Mouse (Mus musculus) fibroblast of lung, adult 2 months (primary cell): ENCODE results near the gene Rita1.

Experiments
- DNase-seq: peaks from one replicate; pipeline ENCODE4 v3.0.0-alpha.2; 2011; ENCODE audit warnings: low read depth

Gene Rita1

GRCm38 (mm10) chr5:120612442-120612821 is at the start of gene Rita1, which contains the start of gene Ddx54:
Rita1 (minus strand) TSS chr5:120612589.
Ddx54 (plus strand) TSS chr5:120612739.
- no peak for DNase-seq

GRCm38 (mm10) chr5:120660816-120661215 is 48.4 kb upstream of the Rita1 start:
- no peak for DNase-seq

- DNase-seq, result no peak
These were observed 43.9 kb upstream of the Rita1 start for GRCm38 (mm10) chr5:120656281-120656751.

DNA sequence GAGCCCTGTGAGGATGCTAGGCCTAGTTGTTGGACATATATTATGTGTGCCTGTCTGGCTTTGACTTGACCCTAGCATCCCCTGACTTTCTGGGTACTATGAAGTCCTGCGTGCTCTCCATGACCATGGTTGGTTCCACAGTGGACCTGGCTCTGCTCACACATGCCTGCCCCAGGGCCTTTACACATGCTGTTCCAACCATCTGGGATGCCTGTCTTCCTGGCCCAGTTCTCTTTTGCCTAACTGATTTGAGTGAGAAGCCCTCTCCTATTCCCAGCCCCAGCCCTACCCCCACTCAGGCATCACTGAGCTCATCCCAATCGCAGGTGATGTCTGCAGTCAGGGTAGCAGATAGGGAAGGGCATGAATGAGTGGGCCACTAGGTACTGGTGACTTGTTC is 41.5 kb upstream of the Rita1 start:
- DNase-seq, result no peak

DNA sequence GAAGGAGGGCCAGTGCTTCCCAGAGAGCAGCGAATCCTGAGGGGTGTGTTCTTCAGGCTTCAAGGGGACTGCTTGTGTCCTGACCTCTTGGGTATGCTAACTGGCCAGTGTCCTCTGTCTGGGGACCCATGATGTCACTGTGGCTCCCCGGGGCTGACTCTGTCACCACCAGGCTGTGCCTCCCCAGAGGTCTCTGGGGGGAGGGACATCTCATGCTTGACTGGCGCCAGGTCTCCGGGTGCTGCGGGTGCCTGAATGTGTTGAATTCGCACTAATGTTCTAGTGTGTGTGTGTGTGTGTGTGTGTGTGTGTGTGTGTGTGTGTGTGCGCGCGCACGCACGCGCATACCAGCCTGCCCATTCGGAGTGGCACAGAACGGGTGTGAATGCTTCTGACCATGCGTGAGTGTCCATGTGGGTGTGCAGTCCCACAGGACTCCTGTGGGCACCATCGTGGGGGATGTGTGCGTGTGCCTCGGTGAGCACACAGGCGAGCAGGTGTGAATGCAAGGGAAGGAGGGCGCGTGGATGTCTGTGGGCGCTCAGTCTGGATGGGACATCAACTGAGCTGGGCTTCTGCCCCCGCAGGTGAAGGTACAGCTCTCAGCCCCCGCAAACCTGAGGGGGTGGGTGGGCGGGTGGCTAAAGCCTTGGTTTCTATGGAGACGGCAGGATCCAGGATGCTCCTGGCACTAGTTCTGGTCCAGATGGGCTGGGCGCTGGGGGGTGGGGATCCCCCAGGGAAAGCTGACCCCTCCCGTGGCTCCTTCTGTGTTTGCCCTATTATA is 40.7 kb upstream of the Rita1 start:
- no peak for DNase-seq

DNA sequence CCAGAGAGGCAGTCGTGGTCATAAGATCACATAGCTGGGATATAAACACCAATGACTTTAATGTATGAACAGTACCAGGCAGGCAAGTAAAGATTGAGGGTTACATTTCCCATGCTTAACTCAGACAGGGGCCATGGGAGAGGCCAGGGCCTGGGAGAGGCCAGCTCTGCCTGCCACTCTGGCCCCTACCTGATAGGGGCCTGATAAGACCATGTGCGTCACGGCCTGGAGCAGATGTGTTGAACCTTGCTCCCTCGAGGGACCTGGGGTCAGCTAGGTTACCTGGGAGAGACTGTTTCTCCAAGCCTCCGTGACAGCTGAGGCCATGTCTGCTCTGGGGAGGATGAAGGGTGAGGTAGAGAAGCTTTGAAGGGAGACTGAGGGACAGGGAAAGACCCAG is 38.8 kb upstream of the Rita1 start:
- DNase-seq, result no peak

GRCm38 (mm10) chr5:120649938-120650337 is 37.5 kb upstream of the Rita1 start:
- DNase-seq, result no peak

- DNase-seq, result no peak
These were observed 37.1 kb upstream of the Rita1 start for GRCm38 (mm10) chr5:120649374-120649933.

DNA sequence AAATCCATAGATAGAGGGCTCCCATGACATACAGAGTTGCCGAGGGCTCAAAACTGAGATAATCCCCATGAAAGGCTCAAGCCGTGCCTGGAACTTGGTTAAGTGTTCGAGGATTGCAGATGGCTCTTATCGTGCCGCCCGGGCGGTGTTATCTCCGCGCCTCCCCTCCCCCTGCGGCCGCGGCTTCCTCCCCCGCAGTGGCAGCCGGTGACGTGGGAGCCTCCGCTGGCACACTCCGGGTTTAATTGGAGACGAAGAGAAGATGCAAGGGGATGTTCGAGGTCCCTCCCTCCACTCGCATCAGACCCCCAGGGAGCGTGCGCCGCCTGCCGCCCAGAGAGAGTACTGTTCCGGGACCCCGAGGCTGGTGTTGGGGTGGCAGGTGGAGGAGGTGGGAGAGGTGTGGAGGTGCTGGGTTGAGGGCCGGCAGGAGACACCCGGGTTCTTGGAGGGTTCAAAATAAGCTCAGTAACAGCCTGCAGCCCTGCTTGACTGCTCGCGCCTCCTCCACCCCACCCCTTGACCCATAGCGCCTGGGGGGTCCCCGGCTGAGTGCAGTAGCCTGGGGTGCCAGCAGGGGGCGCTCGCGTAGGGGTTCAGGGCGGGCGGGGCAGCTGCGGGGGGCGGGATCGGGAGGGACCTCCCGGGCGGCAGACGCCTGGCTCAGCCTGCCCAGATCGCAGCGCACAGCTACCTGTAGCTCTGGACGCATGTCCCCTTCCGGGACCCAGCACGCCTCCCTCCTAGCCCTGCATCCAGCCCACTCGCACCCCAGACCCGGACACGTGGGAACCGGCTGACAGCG is 36.4 kb upstream of the Rita1 start, which contains the start of gene Rasal1:
Gene Rasal1 (plus strand): TSS at position 244 of the 805 bp plus-strand sequence.
- DNase-seq, result no peak

DNA sequence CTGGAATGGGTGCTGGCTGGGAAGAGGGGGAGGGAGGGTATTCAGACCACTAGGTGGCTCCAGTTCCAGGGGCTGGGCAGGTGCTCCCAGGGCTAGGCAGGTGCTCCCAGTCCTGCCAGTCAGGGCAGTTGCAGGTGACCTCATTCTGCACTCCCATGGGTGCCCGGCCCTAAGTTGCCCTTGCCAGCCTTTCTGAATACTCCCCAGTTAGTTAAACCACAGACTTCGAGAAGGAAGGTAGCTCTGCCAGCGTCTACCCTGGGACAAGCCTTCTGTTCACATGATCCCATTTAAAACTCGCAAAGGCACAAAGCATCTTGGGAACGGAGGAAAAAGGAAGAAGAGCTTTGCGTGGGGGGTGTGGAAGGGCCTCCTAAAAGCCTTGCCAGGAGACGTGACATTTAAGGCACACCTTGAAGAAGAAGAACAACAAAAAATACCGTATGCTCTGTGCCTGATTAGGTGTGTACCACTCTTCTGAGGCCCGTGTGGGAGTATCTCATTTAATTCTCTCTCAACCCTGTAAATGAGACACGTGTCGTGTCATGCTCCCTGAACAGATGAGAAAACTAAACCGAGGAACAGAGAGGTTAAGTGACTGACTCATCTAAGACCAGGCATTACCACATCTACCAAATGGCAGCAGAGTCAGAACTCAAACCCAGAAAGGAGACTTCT is 35.6 kb upstream of the Rita1 start:
- no peak for DNase-seq

DNA sequence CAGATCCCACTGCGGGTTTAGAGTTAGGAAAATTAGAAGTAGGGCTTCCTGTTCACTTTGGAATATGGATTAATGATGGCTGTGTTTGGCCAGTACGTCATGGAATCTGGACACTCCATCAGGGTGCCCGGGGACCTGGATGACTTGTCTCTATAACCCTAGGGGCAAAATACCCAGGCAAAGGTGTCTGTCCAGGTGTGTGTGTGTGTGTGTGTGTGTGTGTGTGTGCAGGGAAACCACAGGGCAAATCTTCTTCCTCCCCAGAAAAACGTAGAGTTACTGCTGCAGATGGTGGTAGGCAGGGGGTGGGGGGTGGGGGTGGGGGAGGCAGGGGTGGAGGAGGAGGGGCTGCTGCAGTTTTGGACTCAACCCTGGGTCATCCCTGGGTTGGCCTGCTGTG is 35.0 kb upstream of the Rita1 start:
- DNase-seq, result no peak

DNA sequence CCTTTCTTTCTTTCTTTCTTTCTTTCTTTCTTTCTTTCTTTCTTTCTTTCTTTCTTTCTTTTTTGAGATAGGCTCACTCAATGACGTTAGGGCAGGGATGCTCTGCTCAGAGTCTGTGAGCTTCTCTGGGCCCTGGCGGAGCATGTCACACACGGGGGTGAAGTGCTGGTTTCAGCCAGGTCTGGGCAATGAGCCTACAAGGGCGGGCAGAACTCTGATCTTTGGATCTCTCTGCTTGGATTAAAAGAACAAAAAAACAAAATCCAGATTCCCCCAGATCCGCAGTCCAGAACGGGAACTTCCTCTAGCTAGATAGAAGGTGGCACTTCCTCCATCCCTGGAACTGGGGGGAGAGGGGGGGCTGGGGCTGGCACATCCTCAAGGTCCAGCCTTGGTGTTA is 33.5 kb upstream of the Rita1 start:
- DNase-seq, result no peak

DNA sequence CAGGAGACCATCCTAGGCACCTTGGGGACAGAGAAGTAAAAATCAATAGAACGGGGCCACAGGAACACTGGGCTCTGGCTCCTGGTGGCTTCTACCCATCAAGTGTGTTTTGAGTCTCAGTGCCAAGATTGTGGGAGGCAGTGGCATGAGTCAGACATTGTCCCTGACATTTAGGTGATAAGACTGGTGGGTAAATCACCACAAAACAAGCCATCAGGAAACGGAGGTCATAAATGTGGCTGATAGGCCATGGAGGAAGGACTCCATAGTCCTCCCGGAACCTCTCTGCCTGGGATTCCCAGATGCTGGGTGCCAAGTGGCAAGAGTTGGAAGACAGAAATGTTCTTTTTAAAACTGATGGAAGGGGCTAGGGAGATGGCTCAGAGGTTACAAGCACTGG is 31.8 kb upstream of the Rita1 start:
- no peak for DNase-seq

DNA sequence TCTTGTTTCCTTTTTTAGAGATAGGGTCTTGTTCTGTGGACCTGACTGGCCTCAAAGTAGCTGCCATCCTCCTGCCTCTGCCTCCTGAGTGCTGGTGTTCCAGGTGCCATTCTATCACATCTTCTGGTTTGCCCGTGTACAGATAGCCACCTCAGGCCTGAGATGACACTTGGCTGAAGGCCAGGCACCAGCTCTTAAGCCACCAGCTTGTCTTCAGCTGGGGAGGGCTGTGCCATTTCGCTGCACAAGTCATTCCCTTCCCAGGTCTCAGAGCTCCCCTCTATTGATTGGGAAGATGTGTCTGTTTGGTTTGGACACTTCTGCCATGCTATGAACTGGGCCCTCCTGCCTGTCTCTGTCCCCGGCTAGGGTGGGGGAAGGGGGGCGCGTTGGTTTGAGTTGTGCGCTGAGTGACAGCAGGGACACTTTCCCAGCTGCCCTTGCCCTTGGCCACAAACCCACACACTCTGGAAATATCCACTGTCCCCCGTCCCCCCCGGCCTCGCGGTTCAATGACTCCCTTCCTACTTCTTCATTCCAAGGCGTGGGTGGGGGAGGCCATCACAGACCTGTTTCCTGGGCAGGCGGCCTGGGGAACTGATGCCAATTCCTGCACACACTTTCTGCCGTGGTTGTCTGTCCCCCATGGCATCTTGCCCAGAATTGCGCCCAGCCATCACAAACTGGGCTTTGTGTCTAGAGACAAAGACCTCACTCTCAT is 31.1 kb upstream of the Rita1 start:
- DNase-seq, result no peak

- no peak for DNase-seq
These were observed 27.7 kb upstream of the Rita1 start for GRCm38 (mm10) chr5:120640094-120640493.

DNA sequence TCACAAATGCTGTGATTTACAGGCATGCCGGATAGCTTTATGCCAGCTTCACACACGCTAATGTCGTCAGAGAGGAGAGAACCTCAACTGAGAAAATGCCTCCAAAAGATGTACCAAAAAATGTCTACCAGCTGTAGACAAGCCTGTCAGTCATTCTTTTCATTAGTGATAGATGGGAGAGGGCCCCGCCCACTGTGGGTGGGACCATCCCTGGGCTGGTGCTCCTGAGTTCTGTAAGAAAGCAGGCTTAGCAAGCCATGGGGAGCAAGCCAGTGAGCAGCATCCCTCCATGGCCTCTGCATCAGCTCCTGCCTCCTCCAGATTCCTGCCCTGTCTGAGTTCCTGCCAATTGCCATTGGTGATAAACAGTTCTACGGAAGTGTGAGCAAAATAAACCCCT is 23.2 kb upstream of the Rita1 start:
- no peak for DNase-seq

DNA sequence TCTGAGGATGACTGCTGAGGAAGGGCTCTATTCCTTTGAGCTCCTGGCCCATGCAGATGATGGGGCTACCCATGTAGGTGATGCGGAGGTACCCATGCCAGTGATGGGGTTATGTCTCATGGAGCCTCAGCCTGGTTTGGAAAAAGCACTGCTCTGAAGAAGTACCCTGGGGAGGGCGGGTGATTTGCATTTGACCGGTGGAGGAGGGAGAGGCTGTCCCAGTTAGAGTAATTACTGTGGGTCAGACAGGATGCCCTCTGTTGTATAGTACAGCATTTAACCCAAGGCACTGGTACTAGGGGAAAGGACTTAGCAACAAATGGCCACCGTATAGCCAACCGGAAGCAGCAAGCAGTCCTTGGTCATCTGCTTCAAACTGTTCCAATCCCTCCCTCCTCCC is 22.5 kb upstream of the Rita1 start:
- DNase-seq, result no peak

- DNase-seq, result no peak
These were observed 21.7 kb upstream of the Rita1 start, which contains the start of gene Cfap73 for GRCm38 (mm10) chr5:120634131-120634530. Cfap73 (minus strand) TSS chr5:120634235.

- DNase-seq, result no peak
These were observed 19.5 kb upstream of the Rita1 start for GRCm38 (mm10) chr5:120631892-120632291.

GRCm38 (mm10) chr5:120631128-120631527 is 18.7 kb upstream of the Rita1 start:
- no peak for DNase-seq

DNA sequence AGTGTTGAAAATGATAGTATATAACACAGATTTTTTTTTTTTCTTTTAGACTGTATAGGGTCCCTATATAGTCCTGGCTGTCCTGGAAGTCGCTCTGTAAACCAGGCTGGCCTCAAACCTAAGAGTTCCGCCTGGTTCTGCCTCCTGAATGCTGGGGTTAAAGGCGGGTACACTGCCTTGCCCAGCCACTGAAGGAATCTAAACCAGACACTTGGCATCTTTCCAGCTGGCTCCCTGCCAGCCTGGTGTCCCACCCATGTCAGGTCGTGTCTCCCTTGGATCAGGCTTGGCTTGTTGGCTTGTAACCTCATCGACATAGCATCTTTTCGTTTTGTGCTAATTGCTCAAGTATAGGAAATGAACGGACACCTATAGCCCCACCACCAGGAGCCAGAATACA is 16.2 kb upstream of the Rita1 start:
- no peak for DNase-seq
